Mouse (Mus musculus): Measurements from ENCODE around the gene Zfp992.
"Not testable (repeated sequence)": the region's sequence is repeated elsewhere in the genome, so short reads cannot be mapped to it uniquely, and the experiment has no call there.

DNA sequence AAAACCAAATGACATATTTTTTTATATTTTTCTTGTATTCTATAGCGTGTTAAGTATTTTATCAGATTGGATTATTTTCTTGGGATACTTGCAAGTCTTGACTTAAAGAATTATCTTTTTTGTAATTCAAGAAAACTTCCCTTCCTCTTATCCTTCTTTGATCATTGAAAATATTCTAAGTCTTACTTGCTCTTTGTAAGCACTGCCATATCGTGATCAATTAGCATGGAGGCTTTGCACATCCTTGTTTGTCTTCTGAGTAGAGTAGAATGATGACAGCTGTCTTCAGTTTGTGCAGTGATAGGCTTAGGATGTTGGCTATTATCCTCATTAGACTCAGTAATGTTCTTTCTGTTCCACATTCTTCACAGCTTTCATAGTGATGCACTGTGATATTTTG lies 13.3 kb upstream of the Zfp992 start:
- not testable (repeated sequence) for TF ChIP-seq CTCF, EP300 (IDR thresholded peaks at IDR 0.05; ENCODE audit: low read depth)

Measured in liver, embryonic 14.5 days (tissue).